Mouse (Mus musculus) layer of hippocampus, adult 11-12 months (tissue): Measurements from ENCODE around the gene Serpinb7.
A peak's percentile ranks its signal among the peaks of the same experiment; 100 is the strongest.

ENCODE experiments used
- DNase-seq: peaks from one replicate; pipeline ENCODE4 v3.0.0; 2022; ENCODE audit warnings: low spot score

Gene Serpinb7

DNA sequence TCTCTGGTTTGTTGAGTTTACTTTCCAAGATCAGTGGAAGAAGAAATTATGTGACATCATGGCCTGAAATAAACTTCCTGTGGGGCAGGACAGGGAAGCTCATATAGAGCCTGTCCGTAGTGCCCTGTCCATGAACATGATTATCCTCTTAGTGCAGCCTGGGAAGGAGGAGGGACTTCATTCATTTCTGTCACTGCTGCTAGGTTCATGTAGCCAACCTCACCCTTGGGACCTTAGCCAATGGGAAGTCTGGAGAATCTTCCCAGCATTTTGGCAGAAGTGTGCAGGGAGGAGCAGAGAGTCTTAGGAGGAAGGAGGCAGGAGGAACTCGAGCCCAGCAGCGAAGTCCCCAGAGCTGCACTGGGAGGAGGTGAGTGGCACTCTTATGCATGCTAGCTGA is at the start of gene Serpinb7:
TSS of gene Serpinb7 (plus strand) at position 301 of the 400 bp plus-strand sequence.
- no peak for DNase-seq

DNA sequence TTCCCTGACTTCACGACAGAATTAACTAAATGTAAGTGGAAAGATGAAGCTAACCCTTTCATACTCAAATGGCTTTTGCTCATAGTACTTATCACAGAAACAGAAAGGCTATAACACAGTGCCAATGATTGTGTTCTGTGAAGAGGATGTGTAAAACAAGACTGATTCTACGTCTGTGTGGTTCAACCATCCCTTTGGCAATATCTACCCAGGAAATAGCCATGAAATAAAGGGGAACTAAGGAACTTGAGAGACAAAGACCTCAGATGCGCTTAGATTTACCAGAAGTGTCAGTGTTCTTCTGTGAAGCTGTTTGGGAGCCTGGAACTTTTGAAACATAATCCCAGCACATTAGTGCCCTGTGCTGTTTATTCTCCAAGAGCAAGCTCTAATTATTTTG is 49.1 kb upstream of the Serpinb7 start:
- no peak for DNase-seq

DNA sequence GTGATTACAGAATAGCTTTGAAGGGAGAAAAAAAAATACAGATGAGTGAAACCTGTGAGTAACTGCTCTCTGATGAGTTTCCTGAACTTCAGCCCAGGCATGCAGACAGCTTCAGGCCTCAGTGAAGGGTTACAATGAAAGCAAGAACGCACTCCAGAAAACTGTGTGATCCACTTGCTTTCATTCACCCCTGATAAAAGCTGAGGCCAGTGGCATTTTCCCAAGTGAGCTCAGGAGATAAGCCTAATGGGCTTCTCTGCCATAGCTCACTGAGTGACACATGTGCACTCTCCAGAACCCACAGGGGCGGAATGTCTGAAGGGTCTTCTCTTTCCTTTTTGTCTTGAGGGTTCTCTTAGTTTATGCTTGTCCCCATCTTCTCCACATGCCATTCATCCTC is 48.3 kb upstream of the Serpinb7 start:
- no peak for DNase-seq

DNA sequence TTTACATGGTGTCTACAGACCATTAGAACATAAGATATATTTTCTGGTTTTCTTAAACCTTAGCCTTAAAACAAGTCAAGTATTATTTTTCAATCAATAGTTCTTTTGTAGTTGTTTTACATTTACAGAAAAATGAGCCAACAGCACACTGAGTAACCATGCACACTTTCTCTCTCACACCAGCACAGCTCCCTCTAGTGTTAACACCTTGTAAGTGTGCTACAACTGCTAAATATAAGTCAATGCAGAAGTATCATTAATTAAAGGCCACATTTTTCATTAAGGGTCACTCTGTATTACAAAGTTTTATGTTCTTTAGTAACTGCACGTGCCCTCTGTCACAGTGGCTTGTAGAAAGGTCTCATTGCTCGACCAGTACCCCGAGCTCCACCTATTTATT is 46.4 kb upstream of the Serpinb7 start:
- no peak for DNase-seq

DNA sequence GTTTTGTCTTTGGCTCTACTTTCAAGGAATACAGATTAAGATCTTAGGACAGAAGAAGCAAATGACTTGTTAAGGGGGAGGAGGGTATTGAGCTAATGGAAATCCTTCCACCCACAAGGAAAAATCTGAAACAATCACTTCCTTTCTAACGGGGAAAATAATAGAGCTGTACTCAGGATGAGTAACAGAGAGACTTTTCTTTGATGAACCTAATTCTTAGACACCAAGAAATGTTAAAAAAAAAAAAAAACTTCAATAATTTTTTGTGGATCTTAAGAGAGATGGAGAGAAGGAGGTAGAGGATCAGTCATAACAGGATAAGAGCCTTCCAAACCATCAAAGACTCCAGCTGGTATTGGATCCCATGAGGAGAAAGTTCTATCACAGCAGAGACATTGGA is 38.6 kb upstream of the Serpinb7 start, which contains the start of gene Serpinb11:
TSS of gene Serpinb11 (plus strand) at position 301 of the 400 bp plus-strand sequence.
- DNase-seq, result no peak

DNA sequence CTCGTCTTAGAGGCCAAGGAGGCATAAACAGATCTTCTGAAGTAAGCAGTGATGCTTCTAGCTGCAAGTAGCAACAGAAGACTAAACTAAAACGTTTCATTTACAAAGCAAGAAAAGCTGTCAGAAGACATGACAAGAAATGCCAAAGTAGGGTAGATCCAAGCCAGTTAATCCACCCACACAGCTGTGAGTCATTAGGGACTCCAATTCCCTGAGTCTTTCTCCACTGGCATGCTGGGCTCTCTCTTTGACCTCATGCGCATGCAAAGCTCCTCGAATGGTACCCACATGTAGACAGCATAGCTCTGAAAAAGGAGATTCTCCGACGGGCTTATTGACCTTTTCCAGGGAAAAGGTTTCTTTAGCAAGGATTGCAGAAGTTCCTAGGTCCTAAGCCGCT is 33.5 kb upstream of the Serpinb7 start:
- DNase-seq, result no peak

DNA sequence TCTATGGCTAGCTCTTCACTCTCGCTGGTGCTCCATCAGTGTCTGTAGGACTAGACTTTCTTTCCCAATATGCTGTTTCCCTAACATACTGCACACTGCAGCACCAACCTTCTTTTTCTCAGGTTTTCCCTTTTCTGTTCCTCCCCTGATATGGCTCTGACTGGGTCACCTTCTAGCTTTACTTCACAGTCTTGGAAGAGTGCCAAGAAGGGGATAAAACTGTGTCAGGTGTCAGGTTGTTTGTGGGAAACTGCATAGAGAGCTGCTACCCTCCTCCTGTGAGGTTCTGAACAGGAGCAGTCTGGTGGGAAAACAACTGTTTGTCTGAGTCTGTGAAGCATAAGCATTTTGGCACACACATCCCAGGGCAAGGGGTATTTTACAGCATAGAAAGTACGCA is 30.5 kb upstream of the Serpinb7 start:
- DNase-seq, result no peak

DNA sequence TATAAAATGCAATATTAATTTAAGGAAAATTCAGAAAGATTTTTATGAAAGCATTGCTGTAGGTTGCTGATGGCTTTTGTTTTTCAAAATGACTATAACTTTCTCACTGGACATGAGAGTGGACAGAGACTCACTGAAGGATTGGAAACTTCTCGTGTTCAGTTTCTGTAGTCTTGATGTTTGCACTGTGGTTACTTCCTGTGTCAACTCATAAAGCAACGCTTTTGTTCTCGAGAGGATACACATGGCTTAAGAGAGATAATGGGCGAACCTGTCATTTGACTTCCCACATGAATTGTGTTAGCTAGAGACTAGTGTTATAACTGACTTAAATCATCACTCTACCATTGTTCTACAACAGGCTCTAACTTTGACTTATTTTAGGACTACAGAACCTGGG is 22.5 kb upstream of the Serpinb7 start:
- no peak for DNase-seq

DNA sequence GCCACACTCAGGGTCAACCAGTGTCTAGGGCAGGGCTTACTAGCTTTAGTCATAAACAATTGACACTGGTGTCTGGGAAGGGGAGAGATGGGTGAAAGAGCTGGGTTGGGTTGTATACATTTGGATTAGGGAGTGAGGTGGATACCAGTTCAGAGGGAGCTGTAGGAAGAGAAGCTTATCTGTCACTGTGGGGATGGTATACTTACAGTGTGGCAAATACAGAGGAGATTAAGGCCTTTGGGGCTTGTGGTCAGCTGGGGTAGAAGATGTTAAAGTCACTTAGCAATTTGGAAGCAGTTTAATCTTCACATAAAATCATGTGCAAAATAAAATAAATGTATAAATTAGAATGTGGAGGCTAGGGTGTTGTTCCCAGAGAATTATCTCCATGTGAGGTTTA is 21.1 kb upstream of the Serpinb7 start:
- DNase-seq, result no peak

DNA sequence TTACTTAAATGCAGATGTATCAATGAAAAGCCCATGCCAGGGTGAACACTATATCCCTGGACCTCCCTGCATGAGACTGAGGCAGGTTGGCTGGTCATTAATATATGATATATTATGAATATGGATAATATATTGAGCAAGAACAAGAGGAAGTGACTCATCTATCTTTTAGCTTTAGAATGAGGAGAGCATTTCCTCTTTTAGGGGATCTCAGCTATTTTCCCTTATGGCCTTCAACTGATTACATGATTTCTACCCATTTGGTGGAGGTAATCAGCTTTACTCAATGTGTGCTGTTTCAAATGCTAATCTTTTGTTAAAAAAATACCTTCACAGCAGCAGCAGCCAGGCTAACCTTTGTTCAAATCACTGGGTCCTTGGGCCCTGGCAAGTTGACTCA is 18.0 kb upstream of the Serpinb7 start:
- DNase-seq, result no peak

DNA sequence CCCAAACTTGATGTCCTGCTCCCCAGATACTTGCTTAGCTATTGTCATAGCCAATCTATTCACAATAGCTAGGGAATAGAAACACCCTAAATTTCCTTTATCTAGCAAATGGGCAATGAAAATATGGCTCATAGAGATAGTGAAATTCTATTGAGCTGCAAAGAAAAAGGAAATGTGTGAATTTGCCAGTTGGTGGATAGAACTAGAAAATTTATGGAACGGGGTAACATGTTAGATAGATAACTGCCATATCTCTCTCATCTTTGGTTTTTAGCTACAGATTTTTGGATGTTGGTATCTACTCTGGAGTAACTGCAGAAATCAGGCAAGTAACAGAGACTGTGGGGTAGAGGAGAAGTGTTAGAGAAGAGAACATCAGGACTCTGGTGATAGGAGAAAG is 17.1 kb upstream of the Serpinb7 start:
- DNase-seq, result no peak

DNA sequence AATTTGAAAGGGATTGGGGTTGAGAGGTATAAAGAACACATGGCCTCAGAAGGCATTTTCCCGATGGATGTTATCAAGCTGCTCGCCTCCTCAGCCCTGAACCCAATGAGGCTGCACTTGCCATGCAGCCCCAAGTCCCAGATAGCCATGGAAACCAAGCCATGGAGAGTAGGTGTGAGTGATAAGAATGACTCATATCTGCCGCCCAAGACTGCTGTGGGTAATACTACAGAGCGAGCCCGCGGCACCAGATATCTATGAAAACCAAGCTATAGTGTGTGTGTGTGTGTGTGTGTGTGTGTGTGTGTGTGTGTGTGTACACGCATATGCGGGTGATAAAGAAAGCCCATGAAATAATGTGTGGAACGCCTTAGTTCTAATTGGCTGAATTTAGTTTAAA is 14.9 kb upstream of the Serpinb7 start:
- DNase-seq, result no peak

DNA sequence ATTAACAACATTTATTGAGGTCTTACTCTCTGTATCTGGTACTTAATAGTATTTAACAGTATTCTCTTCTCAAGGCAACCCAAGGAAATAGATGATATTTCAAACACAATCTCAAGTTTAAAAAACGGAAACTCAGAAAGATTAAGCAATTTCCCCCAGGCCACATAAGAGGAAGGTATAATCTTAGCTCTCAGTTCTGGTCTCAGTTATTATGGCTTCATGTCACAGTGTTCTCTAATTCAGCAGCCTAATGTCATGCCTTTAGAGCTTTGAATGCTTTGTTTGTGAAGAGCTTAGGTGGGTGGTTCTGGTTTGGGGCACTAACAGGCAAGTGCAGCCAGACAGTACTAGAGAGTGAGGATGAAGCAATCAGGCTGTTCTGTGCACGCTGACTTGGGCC is 9.7 kb upstream of the Serpinb7 start:
- no peak for DNase-seq

DNA sequence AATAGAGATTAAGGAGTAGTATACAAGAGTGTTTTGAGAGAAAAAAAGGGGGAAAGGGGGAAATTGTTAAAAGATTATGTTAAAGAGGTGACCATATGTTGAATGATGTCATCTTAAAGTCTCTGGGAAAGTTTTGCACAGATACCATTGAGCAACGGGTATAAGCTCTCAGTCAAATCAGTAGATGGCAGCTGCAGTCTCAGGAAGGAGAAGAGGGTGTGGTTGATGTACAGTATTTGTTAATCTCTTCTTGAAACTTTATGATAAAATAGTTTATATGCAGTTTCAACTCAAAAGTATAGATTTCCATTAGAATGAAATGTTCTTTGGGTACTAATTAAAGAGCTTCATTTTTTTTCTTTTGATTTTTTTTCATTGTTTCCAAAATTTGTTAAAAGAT is 2.0 kb upstream of the Serpinb7 start:
- DNase-seq, result no peak

DNA sequence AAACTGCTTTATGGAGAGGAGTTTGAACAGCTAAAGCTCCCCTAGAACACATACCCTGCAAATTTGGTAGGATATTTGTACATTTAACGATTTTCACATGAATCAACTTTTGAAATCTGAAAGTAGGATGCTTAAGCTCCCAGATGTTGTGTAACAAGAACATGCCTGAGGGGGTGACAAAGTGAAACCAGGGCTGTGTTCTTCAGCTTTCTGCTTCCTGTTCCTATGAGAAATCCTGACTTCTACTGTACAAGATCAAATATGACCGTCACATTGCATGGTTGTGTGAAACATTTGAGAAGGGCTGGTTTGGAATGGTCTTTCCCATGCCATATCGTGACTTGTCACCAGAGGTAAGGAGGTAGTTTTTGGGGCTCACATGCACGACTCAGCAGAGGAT is 2.6 kb downstream of the Serpinb7 start:
- no peak for DNase-seq

DNA sequence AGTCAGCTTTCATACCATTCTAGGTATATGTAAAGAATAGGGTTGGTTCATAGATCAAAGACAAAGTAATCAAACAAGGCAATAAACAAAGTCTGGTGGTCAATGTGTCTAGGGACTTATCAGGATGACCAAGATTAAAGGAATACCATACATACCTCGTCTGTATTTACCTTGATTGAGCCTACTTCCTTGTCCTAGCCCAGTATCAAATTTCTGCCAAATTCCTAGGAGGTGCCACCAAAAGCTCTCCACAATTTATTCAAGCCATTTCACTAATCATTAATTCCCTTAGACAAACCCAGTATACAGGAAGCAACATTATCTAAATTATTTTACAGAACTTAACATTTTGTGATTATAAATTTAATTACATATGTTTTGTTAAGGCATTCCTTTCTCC is 15.2 kb downstream of the Serpinb7 start:
- DNase-seq, result no peak

DNA sequence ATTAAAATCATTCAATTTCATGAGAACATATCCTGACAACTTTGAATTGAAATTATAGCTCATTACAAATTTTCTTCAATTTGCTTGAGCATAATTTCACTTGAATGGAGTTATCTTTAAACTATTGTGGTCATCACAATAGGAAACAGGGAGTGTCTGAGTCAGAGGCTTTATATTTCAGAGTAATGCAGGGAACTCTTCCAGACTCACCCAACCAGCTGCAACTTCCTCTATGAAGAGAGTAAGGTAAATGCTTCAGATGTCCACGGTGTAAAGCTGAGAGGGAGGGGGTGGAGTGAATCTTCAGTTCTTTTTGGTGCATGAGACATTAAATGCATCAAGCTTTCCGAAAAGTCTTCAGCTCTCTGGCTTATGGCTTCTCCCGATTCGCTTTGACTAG is 23.0 kb downstream of the Serpinb7 start:
- DNase-seq, result no peak

DNA sequence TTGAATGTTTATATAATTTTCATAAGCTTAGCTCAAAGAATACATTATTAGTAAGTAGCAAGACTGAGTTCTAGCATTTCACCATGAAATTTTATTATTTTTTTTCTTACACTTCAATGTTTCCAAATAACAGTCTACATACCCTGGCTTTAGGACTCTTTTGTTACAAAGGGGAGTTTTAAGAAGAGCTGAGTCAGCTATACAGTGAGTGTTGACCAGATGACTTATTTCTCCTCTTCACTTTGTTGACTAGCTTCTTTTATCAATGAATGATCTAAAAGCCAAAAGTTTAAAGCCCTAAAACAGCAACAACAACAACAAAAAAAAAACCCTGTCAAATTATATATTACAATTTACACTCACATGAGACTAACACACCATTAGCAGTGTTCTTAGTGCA is 31.8 kb downstream of the Serpinb7 start:
- no peak for DNase-seq

DNA sequence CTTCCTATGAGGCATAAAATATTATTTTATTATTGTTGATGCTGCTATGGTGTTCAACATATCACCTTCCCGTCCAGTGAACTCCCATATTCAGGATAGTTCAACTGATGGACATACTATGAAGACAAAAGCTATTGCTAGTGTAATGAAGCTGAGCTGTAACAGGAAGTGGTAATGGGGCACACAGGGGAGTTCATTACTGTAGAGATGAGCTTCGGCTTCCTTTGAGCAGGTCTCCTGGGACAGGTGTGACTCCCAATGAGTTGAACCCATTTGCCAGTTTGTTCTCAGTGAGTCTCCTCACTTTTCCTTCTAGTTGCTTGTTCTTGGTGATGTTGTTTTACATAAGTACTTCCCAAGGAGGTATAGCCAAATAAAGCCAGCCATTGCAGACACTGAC is 36.1 kb downstream of the Serpinb7 start:
- DNase-seq, result no peak

DNA sequence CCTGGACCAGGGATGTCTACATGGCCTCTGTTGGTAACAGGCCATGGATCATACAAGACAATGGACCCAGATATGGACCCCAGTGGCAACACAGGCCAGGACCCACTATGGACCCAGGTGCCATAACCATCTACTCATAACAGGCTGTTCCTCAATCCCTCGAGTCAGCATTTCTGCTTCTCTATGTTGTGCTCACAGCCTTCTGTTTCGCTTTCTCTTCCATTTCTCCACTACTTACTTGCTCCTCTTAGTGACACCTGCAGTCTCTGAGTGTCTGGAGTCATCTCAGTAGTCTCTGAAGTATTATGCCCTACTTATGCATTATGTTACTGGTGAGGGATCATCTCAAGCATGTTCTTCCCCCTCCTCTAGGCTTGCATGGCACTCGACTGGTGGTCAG is 40.0 kb downstream of the Serpinb7 start:
- DNase-seq, result no peak

DNA sequence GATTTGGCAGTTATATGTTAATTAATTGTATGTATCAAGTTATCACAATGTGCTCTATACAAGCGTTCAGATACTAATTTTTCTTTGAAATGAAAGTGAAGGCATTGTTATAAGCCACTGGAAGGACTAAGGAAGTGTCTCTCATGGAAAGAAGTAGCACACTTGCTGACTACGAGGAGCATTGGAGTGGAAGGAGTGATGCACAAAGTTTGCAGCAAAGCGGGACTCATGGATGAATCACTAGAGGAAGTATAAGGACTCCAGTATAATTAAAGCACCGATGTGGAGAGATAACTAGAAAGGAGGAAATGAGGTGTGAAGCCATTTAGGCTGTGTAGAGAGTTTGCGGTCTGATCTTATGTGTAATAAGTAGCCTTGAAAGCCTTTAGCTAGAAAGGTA is 45.9 kb downstream of the Serpinb7 start:
- DNase-seq, result no peak

DNA sequence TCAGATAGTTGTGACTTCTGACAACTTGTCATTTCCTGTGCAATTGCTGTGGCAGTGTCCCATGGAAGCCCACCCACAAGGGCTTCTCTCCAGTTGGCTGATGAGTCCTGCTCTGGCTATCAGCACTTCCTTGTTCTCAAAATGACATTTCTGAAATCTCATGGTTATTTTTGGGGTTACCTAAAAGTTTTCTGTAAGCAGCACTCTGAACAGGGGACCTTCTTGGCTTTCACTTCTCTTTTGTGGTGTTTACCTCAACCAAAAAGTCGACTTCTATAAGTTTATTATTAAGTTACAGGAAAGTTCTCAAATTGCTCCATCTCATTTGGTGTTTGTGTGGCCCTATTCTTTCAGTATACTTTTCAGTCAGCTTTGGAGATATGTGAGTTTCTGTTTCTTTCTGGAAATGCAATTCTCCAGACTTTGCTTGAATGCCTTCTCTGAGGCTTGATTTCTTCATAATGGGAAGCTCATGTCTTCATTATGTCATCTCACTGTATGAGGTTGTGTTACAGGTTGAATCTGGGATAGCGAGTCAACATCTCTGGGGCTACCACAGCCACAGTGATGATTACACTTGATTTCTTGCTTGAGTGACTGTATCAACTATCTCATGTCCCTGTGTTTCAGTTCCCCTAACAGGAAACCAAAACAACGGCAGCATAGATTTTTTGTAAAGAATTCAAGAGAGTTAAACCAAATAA is 47.9 kb downstream of the Serpinb7 start:
- no peak for DNase-seq

DNA sequence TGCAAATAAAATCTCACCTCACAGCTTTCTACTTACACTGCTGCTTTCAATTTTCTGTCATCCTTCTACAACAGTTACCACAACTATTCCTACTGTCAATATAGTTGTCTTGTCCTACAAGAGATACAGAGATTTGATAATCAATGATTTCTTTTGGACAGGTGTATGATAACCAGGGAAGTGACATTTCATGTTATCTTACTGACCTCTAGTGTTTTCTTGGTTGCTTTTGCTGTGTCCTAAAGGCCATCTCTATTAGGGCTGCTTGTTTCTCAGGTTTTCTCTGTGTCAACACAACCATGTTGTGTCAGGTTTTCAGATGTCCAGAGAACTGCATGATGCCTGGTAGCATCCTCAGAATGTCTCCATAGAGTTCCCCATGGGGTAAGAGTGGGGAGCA is 80.5 kb downstream of the Serpinb7 start:
- no peak for DNase-seq

DNA sequence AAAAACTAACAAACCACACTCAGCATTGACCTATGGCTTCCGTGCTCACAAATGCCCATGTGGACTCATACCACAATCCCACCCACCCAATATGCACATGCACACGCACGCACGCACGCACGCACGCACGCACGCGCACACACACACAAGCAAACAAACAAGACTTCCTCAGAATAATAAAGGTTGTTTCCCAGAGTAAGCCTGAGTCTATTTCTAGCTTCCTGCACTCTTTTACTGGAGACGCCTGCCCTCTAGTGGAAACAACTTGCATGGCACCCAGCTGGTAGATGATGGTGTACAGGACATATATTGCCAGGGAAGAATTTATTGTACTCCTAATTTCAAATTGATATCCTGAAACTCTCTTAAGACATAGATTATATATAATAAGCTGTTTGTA is 82.0 kb downstream of the Serpinb7 start:
- DNase-seq, result peak; percentile 86

DNA sequence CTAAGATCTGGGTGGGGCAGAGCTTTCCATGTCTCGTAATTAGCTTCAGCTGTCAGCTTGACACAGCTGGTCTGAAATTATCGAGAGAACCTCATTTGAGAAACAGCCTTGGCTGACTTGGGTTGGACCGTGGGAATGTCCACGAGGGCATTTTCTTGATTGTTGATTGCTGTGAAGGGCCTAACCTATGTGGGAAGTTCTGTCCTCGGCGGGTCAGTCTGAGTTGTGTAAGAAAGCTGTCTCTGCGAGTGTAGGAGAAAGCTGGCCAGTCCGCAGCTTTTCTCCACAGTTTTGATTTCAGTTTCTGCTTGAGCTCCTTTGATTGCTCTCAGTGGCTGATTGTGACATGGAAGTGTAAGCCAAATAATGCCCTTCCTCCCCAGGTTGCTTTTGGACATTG is 90.1 kb downstream of the Serpinb7 start:
- DNase-seq, result no peak
